Mouse (Mus musculus): ENCODE data around the gene BC048562. TPM values are rescaled to one million over a fixed set of nuclear protein-coding genes. Genes with fewer than 3 reads are reported as not detected.

Gene BC048562
- total and polyA plus RNA-seq, 2 experiments from 2014 or later: not detected

GRCm38 (mm10) chr9:108461675-108462074 is 25.4 kb downstream of the BC048562 start:
- Histone ChIP-seq H3K9me3 (ENCODE audit: low read length) (no peaks in the 10 kb centered on the region), H3K27me3 (ENCODE audit: insufficient read depth, low read length) (no peaks in the 10 kb centered on the region), H3K27ac (ENCODE audit: low read depth, low read length) (no peak overlapping the region), H3K4me2 (ENCODE audit: low read depth, low read length, poor library complexity, severe bottlenecking) (peak overlapping the region; percentile 75), H3K4me3 (ENCODE audit: low read depth, low read length) (peak overlapping the region; percentile 85; the same call in 1 of the 2 replicates), H3K36me3 (ENCODE audit: insufficient read depth, low read length) (peaks cover 19% of the 10 kb centered on the region), H3K9ac (replicated peaks; ENCODE audit: low read length, poor library complexity, severe bottlenecking) (0 out of 2 replicates have a peak overlapping the region, but pooled peaks have one; percentile 84), H3K4me1 (ENCODE audit: insufficient read depth, low read length) (peaks cover 6% of the 10 kb centered on the region; the same call in 1 of the 2 replicates)
- ATAC-seq (ENCODE audit: low FRiP score) (no peak), DNase-seq (ENCODE audit: low spot score) (no peak)
- TF ChIP-seq CTCF (IDR thresholded peaks at IDR 0.05): no peak
- 84% methylated on average over 5 of the region's 5 CpGs for WGBS

GRCm38 (mm10) chr9:108462192-108462591 is 25.9 kb downstream of the BC048562 start:
- no peak overlapping the region; the same call in 1 of the 2 replicates for H3K4me2 ChIP-seq (ENCODE audit: low read depth, low read length, poor library complexity, severe bottlenecking)
- no peak for ATAC-seq (ENCODE audit: low FRiP score)
- 85% methylated on average over 10 of the region's 10 CpGs for WGBS
- no peak for DNase-seq (ENCODE audit: low spot score)
- no peaks in the 10 kb centered on the region for H3K27me3 ChIP-seq (ENCODE audit: insufficient read depth, low read length)
- H3K36me3 ChIP-seq (ENCODE audit: insufficient read depth, low read length): peaks cover 19% of the 10 kb centered on the region
- no peak overlapping the region for H3K9ac ChIP-seq (replicated peaks; ENCODE audit: low read length, poor library complexity, severe bottlenecking)
- H3K9me3 ChIP-seq (ENCODE audit: low read length): no peaks in the 10 kb centered on the region
- peaks cover 6% of the 10 kb centered on the region; the same call in 1 of the 2 replicates for H3K4me1 ChIP-seq (ENCODE audit: insufficient read depth, low read length)
- no peak overlapping the region for H3K27ac ChIP-seq (ENCODE audit: low read depth, low read length)
- TF ChIP-seq CTCF (IDR thresholded peaks at IDR 0.05): no peak
- H3K4me3 ChIP-seq (ENCODE audit: low read depth, low read length): no peak overlapping the region

GRCm38 (mm10) chr9:108463713-108464112 is 27.4 kb downstream of the BC048562 start:
- H3K27ac ChIP-seq (ENCODE audit: low read depth, low read length): no peak overlapping the region
- H3K4me2 ChIP-seq (ENCODE audit: low read depth, low read length, poor library complexity, severe bottlenecking): no peak overlapping the region
- no peak overlapping the region for H3K9ac ChIP-seq (replicated peaks; ENCODE audit: low read length, poor library complexity, severe bottlenecking)
- peaks cover 6% of the 10 kb centered on the region; the same call in 1 of the 2 replicates for H3K4me1 ChIP-seq (ENCODE audit: insufficient read depth, low read length)
- H3K4me3 ChIP-seq (ENCODE audit: low read depth, low read length): no peak overlapping the region
- H3K9me3 ChIP-seq (ENCODE audit: low read length): no peaks in the 10 kb centered on the region
- no peak for DNase-seq (ENCODE audit: low spot score)
- 96% methylated on average over 9 of the region's 9 CpGs for WGBS
- no peaks in the 10 kb centered on the region for H3K27me3 ChIP-seq (ENCODE audit: insufficient read depth, low read length)
- ATAC-seq (ENCODE audit: low FRiP score): no peak
- no peak for TF ChIP-seq CTCF (IDR thresholded peaks at IDR 0.05)
- H3K36me3 ChIP-seq (ENCODE audit: insufficient read depth, low read length): peaks cover 22% of the 10 kb centered on the region

GRCm38 (mm10) chr9:108466219-108466618 is 29.9 kb downstream of the BC048562 start:
- H3K36me3 ChIP-seq (ENCODE audit: insufficient read depth, low read length): peaks cover 22% of the 10 kb centered on the region
- H3K9me3 ChIP-seq (ENCODE audit: low read length): no peaks in the 10 kb centered on the region
- no peak for DNase-seq (ENCODE audit: low spot score)
- no peak overlapping the region for H3K9ac ChIP-seq (replicated peaks; ENCODE audit: low read length, poor library complexity, severe bottlenecking)
- H3K4me3 ChIP-seq (ENCODE audit: low read depth, low read length): no peak overlapping the region
- peaks cover 5% of the 10 kb centered on the region; the same call in 1 of the 2 replicates for H3K4me1 ChIP-seq (ENCODE audit: insufficient read depth, low read length)
- H3K4me2 ChIP-seq (ENCODE audit: low read depth, low read length, poor library complexity, severe bottlenecking): no peak overlapping the region
- no peak for ATAC-seq (ENCODE audit: low FRiP score)
- H3K27me3 ChIP-seq (ENCODE audit: insufficient read depth, low read length): no peaks in the 10 kb centered on the region
- WGBS: 94% methylated on average over 2 of the region's 2 CpGs
- TF ChIP-seq CTCF (IDR thresholded peaks at IDR 0.05): no peak
- no peak overlapping the region for H3K27ac ChIP-seq (ENCODE audit: low read depth, low read length)

- Histone ChIP-seq H3K9ac (replicated peaks; ENCODE audit: low read length, poor library complexity, severe bottlenecking) (no peak overlapping the region), H3K9me3 (ENCODE audit: low read length) (no peaks in the 10 kb centered on the region), H3K4me1 (ENCODE audit: insufficient read depth, low read length) (no peaks in the 10 kb centered on the region), H3K4me3 (ENCODE audit: low read depth, low read length) (no peak overlapping the region), H3K36me3 (ENCODE audit: insufficient read depth, low read length) (peaks cover 10% of the 10 kb centered on the region; the same call in 1 of the 2 replicates), H3K27me3 (ENCODE audit: insufficient read depth, low read length) (no peaks in the 10 kb centered on the region), H3K27ac (ENCODE audit: low read depth, low read length) (no peak overlapping the region), H3K4me2 (ENCODE audit: low read depth, low read length, poor library complexity, severe bottlenecking) (no peak overlapping the region)
- DNase-seq (ENCODE audit: low spot score) (no peak), ATAC-seq (ENCODE audit: low FRiP score) (no peak)
- WGBS: 85% methylated on average over 5 of the region's 5 CpGs
- TF ChIP-seq CTCF (IDR thresholded peaks at IDR 0.05): no peak
These were observed 33.1 kb downstream of the BC048562 start for GRCm38 (mm10) chr9:108469430-108469829.

- ATAC-seq (ENCODE audit: low FRiP score): no peak
These were observed 33.6 kb downstream of the BC048562 start for GRCm38 (mm10) chr9:108469845-108470244.

More at GRCm38 (mm10) chr9:108469845-108470244, 33.6 kb downstream of the BC048562 start:
- WGBS: 77% methylated on average over 4 of the region's 4 CpGs
- Histone ChIP-seq H3K27ac (ENCODE audit: low read depth, low read length) (no peak overlapping the region), H3K9me3 (ENCODE audit: low read length) (no peaks in the 10 kb centered on the region), H3K9ac (replicated peaks; ENCODE audit: low read length, poor library complexity, severe bottlenecking) (no peak overlapping the region), H3K4me2 (ENCODE audit: low read depth, low read length, poor library complexity, severe bottlenecking) (no peak overlapping the region), H3K27me3 (ENCODE audit: insufficient read depth, low read length) (no peaks in the 10 kb centered on the region), H3K36me3 (ENCODE audit: insufficient read depth, low read length) (peaks cover 10% of the 10 kb centered on the region; the same call in 1 of the 2 replicates), H3K4me1 (ENCODE audit: insufficient read depth, low read length) (no peaks in the 10 kb centered on the region), H3K4me3 (ENCODE audit: low read depth, low read length) (no peak overlapping the region)
- TF ChIP-seq CTCF (IDR thresholded peaks at IDR 0.05): no peak
- DNase-seq (ENCODE audit: low spot score): no peak
